Mouse (Mus musculus): ENCODE results near the gene Asb3. TPM values are rescaled to one million over a fixed set of nuclear protein-coding genes. Genes with fewer than 3 reads are reported as not detected.
"Not testable (repeated sequence)": the region's sequence is repeated elsewhere in the genome, so short reads cannot be mapped to it uniquely, and the experiment has no call there.

Asb3 gene
- total RNA-seq, 2 experiments from 2014 or later: 20.0 to 21.1 TPM

- no peak for DNase-seq
Observed at GRCm38 (mm10) chr11:31001169-31001908, 116.1 kb downstream of the Asb3 start.

GRCm38 (mm10) chr11:31009668-31010067, 124.5 kb downstream of the Asb3 start:
- DNase-seq: not testable (repeated sequence)

GRCm38 (mm10) chr11:31017466-31017865, 132.2 kb downstream of the Asb3 start:
- not testable (repeated sequence) for DNase-seq

- no peak for DNase-seq
Observed at GRCm38 (mm10) chr11:31034958-31035357, 149.7 kb downstream of the Asb3 start.

- no peak for DNase-seq
Observed at GRCm38 (mm10) chr11:31089973-31090372, 204.8 kb downstream of the Asb3 start.

GRCm38 (mm10) chr11:31090478-31090978, 205.3 kb downstream of the Asb3 start:
- DNase-seq: no peak

GRCm38 (mm10) chr11:31099519-31099918, 214.3 kb downstream of the Asb3 start:
- DNase-seq: peak in 1 of 2 experiments; percentile 20

GRCm38 (mm10) chr11:31102188-31102587, 217.0 kb downstream of the Asb3 start:
- no peak for DNase-seq

- no peak for DNase-seq
Observed at GRCm38 (mm10) chr11:31105364-31105763, 220.1 kb downstream of the Asb3 start.

- not testable (repeated sequence) for DNase-seq
Observed at GRCm38 (mm10) chr11:31126964-31127363, 241.7 kb downstream of the Asb3 start.

- DNase-seq: not testable (repeated sequence)
Observed at GRCm38 (mm10) chr11:31133726-31134125, 248.5 kb downstream of the Asb3 start.

- not testable (repeated sequence) for DNase-seq
Observed at GRCm38 (mm10) chr11:31134824-31135223, 249.6 kb downstream of the Asb3 start.

- DNase-seq: not testable (repeated sequence)
Observed at GRCm38 (mm10) chr11:31138394-31138793, 253.2 kb downstream of the Asb3 start.

Other genes with a start within 250 kb of the Asb3 start
- gene Acyp2, start 235.8 kb upstream of the Asb3 start, total RNA-seq (2021): 10 to 100 TPM; 22.9 to 23.8 TPM
- 10 to 100 TPM; 37.7 to 48.1 TPM for gene Psme4, start 113.7 kb upstream of the Asb3 start, total RNA-seq (2021)
- 10 to 100 TPM; 11.7 to 13.1 TPM for gene Gpr75, start 58 bp upstream of the Asb3 start, total RNA-seq (2021)
- 10 to 100 TPM; 50.3 to 59.2 TPM for gene Erlec1, start 68.9 kb downstream of the Asb3 start, total RNA-seq (2021)
- gene Chac2, start 100.9 kb downstream of the Asb3 start, total RNA-seq (2021): 10 to 100 TPM; 15.7 to 19.1 TPM

All from layer of hippocampus, postnatal 36 days (tissue).